Mouse (Mus musculus) brain, embryonic 14.5 days (tissue): ENCODE measurements at regions not wholly inside any gene's neighbourhood (a gene's known extent, or its start where the extent isn't known, plus 50 kb on each side); places are given as distances from the start of the nearest gene placed in this dataset.

Source experiments
- CTCF ChIP-seq: fragments of 200-500 bp; IDR thresholded peaks from 2 replicates; pipeline ENCODE4 v1.5.1; 2012; ENCODE audit warnings: inconsistent platforms, mild to moderate bottlenecking, moderate library complexity, borderline replicate concordance; ENCODE audit not compliant: insufficient read depth, insufficient read length; ENCODE audit errors: extremely low read depth
- POLR2A ChIP-seq: fragments of 200-500 bp; IDR thresholded peaks from 2 replicates; pipeline ENCODE4 v1.6.1; 2012; ENCODE audit warnings: mild to moderate bottlenecking, inconsistent platforms, borderline replicate concordance; ENCODE audit not compliant: poor library complexity, insufficient read depth, insufficient read length, severe bottlenecking; ENCODE audit errors: extremely low read depth

DNA sequence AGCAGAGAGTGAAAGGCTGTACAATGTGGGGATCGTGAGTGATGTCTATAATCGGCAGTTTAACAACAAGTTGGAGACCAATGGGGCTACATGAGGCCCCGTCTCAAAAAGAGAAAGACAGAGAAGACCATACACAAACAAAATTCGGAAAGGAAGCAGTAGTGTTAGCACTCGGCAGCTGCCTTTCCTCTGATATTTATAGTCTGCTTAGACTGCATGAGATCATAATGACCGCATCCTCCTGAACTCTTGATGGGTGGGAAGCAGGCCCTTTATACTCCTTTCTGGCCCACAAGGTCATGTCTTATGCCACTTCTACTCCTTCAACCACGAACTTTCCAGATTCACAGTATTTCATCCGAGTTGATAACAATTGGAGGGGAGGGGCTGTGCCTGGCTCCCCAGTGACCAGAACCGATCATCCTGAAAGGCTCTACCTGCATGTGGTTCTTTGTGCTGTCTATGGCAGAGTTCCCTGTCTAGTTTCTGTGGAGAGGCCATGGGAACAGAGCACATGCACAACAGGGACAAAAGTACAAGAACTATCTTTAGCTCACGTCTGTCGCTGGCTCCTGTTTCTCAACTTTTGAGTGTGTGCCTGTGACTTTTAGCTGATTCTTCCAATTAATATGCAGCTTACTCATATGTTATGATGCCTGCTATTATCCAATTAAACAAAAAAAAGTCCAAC is 84.5 kb upstream of the Reg3g start:
- TF ChIP-seq CTCF (no peak), POLR2A (no peak)
